Mouse (Mus musculus) spleen, adult 2 months (tissue): ENCODE data around the gene 4930539E08Rik. TPM values are rescaled to one million over a fixed set of nuclear protein-coding genes. Genes with fewer than 3 reads are reported as not detected.

Experiments used
- DNase-seq, 2 experiments: peaks; one replicate each; pipeline versions ENCODE4 v3.0.0 to v3.0.0-alpha.2; 2012 to 2021; ENCODE audit warnings: low spot score in 2 of 2, low read depth in 1 of 2
- H3K27ac ChIP-seq: fragments of 200-500 bp; 2 replicates; pipeline ENCODE4 v1.5.1; 2012; ENCODE audit warnings: low read length, inconsistent platforms; ENCODE audit not compliant: insufficient read depth
- H3K27me3 ChIP-seq: fragments of 200-500 bp; 2 replicates; pipeline ENCODE4 v1.6.1; 2012; ENCODE audit warnings: mild to moderate bottlenecking, moderate library complexity, low read length, inconsistent platforms; ENCODE audit not compliant: control insufficient read depth, insufficient read depth
- H3K36me3 ChIP-seq: fragments of 200-500 bp; 2 replicates; pipeline ENCODE4 v1.6.1; 2012; ENCODE audit warnings: mild to moderate bottlenecking, low read length, inconsistent platforms; ENCODE audit not compliant: control insufficient read depth, insufficient read depth
- H3K4me1 ChIP-seq: fragments of 200-500 bp; 2 replicates; pipeline ENCODE4 v1.6.1; 2011; ENCODE audit warnings: inconsistent platforms; ENCODE audit not compliant: control insufficient read depth, insufficient read depth, insufficient read length
- H3K4me3 ChIP-seq: fragments of 200-500 bp; 2 replicates; pipeline ENCODE4 v1.5.1; 2011; ENCODE audit warnings: mild to moderate bottlenecking, inconsistent platforms; ENCODE audit not compliant: insufficient read depth, insufficient read length; ENCODE audit errors: extremely low read depth
- CTCF ChIP-seq: fragments of 200-500 bp; IDR thresholded peaks from 2 replicates; pipeline ENCODE4 v1.5.1; 2011; ENCODE audit warnings: mild to moderate bottlenecking, inconsistent platforms; ENCODE audit not compliant: insufficient read depth, insufficient read length, insufficient replicate concordance; ENCODE audit errors: extremely low read depth
- POLR2A ChIP-seq: fragments of 200-500 bp; IDR thresholded peaks from 2 replicates; pipeline ENCODE4 v1.6.1; 2011; ENCODE audit warnings: low read depth, low read length, inconsistent platforms
- WGBS: fragments of 180-500 bp; shearing (Covaris S2); methylation state at CpG from one replicate; pipeline ENCODE4 v1.1.7; 2018; 5-methylcytosine and 5-hydroxymethylcytosine counted together
- polyA plus RNA-seq: library from polyadenylated mRNA; depleted of rRNA; stranded (reverse); fragments of >200 nt; gene quantifications from 2 replicates; pipeline ENCODE4 v1.2.3, GENCODE M21; 2012

Gene 4930539E08Rik
- polyA plus RNA-seq, 1 experiment, result 0.37 TPM

DNA sequence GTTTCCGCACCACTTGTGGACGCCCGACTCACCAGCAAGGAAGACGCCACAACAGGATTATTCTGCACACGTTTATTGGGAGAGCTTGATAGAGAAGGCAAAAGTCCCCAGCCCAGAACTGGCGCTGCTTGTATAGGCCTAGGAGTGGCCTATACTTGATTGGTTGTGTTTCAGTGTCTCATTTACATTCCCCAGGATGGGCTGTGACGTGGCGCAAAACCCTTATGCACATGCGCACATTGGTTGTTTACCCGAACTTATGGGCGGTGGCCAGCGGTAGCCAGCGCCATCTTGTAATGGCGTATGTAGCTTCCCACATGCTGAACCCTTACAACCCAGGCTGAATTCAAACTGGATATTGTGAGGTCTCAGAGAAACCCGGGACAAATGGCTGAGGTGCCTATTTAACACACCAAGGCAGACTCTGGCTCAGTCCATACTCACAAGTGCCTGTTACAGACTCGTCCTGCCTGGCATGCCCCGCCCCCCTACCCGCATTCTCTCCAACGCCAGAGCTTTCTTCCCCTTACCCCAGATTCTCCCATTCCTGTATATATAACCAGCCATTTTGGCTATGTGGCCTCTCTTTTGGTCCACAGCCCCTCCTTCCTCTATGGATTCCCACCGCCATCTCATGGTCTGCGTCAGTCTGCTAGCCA, 19.8 kb downstream of the 4930539E08Rik start:
- WGBS, result 94% methylated on average over 21 of the region's 21 CpGs
- H3K27me3 ChIP-seq, result no peaks in the 10 kb centered on the region
- TF ChIP-seq POLR2A (no peak), CTCF (no peak)
- no peak overlapping the region for H3K27ac ChIP-seq
- no peak for DNase-seq
- no peak overlapping the region for H3K4me3 ChIP-seq
- H3K36me3 ChIP-seq, result no peaks in the 10 kb centered on the region
- peaks cover 15% of the 10 kb centered on the region for H3K4me1 ChIP-seq

DNA sequence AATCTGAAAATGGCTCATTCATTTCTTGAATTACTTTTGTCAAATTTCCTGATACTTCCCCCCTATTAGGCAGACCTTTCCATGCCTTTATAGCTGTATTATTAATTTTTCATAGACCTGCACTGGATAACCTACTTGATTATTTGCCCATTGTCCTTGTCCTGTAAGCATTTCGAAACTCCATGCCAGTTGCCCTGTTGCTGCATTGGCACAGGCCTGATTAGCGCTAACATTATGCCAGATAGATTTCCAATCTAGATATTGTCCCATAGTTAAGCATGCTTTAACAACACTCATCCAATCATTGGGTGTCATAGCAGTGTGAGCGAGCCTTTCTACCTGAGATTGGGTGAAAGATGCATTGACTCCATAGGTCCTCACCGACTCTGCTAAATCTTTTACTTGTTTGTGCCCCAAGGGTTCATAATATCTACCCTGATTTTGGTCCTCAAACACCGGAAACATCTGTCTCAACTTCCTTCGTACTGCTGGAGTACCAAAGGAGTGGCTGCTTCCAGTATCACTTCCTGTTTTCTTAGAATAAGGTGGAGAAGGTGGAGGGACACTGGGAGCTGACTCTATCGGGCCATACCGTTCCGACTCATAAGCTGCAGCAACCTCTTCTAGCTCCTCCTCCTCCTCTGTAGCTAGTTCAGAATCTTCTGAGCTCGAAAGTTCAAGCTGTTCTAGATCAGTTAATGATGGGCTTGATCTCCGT, 20.9 kb downstream of the 4930539E08Rik start:
- 25% methylated on average over 11 of the region's 11 CpGs for WGBS
- Histone ChIP-seq H3K4me1 (peaks cover 12% of the 10 kb centered on the region), H3K27me3 (no peaks in the 10 kb centered on the region), H3K27ac (no peak overlapping the region), H3K36me3 (no peaks in the 10 kb centered on the region), H3K4me3 (no peak overlapping the region)
- no peak for DNase-seq
- TF ChIP-seq POLR2A (no peak), CTCF (no peak)

DNA sequence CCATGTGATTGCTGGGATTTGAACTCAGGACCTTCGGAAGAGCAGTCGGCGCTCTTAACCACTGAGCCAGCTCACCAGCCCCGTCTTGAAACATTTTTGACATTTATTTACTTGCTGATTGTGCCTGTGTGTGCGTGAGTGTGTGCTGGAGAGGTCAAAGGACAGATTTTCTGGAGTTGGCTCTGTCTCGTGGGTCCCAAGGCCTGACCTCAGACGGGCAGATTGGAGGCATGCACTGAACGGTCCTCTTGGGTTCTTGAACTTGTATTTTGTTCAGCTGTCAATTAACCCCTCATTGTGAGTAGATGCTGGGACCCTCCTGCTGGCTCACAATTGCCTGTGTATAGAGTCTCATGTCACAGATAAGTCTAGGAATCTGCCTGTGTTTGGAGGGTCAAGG, 28.9 kb downstream of the 4930539E08Rik start:
- Histone ChIP-seq H3K4me1 (no peaks in the 10 kb centered on the region; the same call in 1 of the 2 replicates), H3K27me3 (no peaks in the 10 kb centered on the region), H3K36me3 (no peaks in the 10 kb centered on the region), H3K4me3 (no peak overlapping the region), H3K27ac (no peak overlapping the region)
- no peak for DNase-seq
- no peak for TF ChIP-seq CTCF
- no peak for TF ChIP-seq POLR2A
- 93% methylated on average over 8 of the region's 8 CpGs for WGBS

DNA sequence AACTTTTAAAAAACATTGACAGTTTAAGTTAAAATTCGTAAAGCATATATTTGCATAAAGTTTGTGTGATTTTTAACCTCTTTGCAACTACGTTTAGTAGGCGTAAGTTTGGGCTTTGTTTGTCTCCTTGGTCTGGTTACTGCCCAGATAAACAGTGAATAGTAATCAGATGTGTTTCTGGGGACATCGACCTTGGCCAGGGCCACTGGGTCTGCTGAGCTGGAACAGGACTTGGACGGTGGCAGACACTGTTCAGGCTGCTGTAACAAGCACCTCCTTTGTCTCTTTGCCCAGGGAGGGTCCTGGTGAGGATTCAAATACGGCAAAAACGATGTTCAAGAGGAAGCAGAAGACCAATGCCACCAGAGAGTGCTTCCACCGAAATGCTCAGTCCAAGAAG, 29.9 kb downstream of the 4930539E08Rik start:
- Histone ChIP-seq H3K36me3 (no peaks in the 10 kb centered on the region), H3K27ac (no peak overlapping the region), H3K4me3 (no peak overlapping the region), H3K27me3 (no peaks in the 10 kb centered on the region), H3K4me1 (no peaks in the 10 kb centered on the region; the same call in 1 of the 2 replicates)
- no peak for TF ChIP-seq POLR2A
- no peak for TF ChIP-seq CTCF
- DNase-seq, result no peak
- 86% methylated on average over 8 of the region's 8 CpGs for WGBS

GRCm38 (mm10) chr17:28883941-28884516, 31.1 kb downstream of the 4930539E08Rik start:
- no peaks in the 10 kb centered on the region; the same call in 1 of the 2 replicates for H3K4me1 ChIP-seq
- H3K27me3 ChIP-seq, result no peaks in the 10 kb centered on the region
- no peaks in the 10 kb centered on the region for H3K36me3 ChIP-seq
- WGBS, result 39% methylated on average over 10 of the region's 10 CpGs
- DNase-seq, result no peak
- H3K4me3 ChIP-seq, result no peak overlapping the region
- TF ChIP-seq POLR2A (no peak), CTCF (no peak)
- no peak overlapping the region for H3K27ac ChIP-seq

DNA sequence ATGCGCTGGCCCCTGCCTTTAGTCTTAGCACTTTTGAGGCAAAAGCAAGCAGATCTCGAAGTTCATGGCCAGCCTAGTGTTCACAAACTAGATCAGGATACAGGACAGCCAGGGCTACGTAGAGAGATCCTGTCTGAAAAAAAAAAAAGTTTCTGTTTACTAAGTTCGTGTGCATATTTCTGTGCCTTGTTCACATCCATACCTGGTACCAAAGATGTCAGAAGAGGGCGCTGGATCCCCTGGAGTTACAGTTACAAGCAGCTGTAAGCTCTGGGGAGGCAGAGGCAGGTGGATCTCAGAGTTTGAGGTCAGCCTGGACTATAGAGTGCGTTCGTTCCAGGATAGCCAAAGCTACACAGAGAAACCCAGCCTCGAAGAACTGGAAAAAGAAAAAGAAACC, 32.3 kb downstream of the 4930539E08Rik start:
- Histone ChIP-seq H3K4me1 (no peaks in the 10 kb centered on the region; the same call in 1 of the 2 replicates), H3K4me3 (no peak overlapping the region), H3K27ac (no peak overlapping the region), H3K27me3 (no peaks in the 10 kb centered on the region), H3K36me3 (no peaks in the 10 kb centered on the region)
- peak in 1 of 2 experiments; percentile 43 for DNase-seq
- no peak for TF ChIP-seq POLR2A
- TF ChIP-seq CTCF, result no peak
- WGBS, result 32% methylated on average over 8 of the region's 8 CpGs
